Mouse (Mus musculus) neural tube, embryonic 14.5 days (tissue): Measurements from ENCODE around the gene Snrnp48. TPM values are rescaled to one million over a fixed set of nuclear protein-coding genes. Genes with fewer than 3 reads are reported as not detected.

Experiments used
- ATAC-seq: fragments of 200-750 bp; cut with Nextera tagmentation; 2 replicates; pipeline ENCODE4 v1.8.0; 2017; ENCODE audit warnings: low read depth, mild to moderate bottlenecking, moderate TSS enrichment, moderate library complexity
- H3K27ac ChIP-seq: fragments of 300-500 bp; sonication (generic); 2 replicates; pipeline ENCODE4 v1.5.1; 2014; ENCODE audit warnings: low read depth, mild to moderate bottlenecking, control low read depth, low read length, moderate library complexity, mixed read lengths
- H3K27me3 ChIP-seq: fragments of 300-500 bp; sonication (generic); 2 replicates; pipeline ENCODE4 v1.6.1; 2014; ENCODE audit warnings: low read length; ENCODE audit not compliant: control insufficient read depth, insufficient read depth
- H3K36me3 ChIP-seq: fragments of 300-500 bp; sonication (generic); 2 replicates; pipeline ENCODE4 v1.6.1; 2014; ENCODE audit warnings: low read length, mixed read lengths; ENCODE audit not compliant: control insufficient read depth, insufficient read depth
- H3K4me1 ChIP-seq: fragments of 300-500 bp; sonication (generic); 2 replicates; pipeline ENCODE4 v1.6.1; 2014; ENCODE audit warnings: low read length; ENCODE audit not compliant: control insufficient read depth, insufficient read depth
- H3K4me2 ChIP-seq: fragments of 300-500 bp; sonication (generic); 2 replicates; pipeline ENCODE4 v1.6.1; 2014; ENCODE audit warnings: mild to moderate bottlenecking, low read depth, low read length, control low read depth
- H3K4me3 ChIP-seq: fragments of 300-500 bp; sonication (generic); 2 replicates; pipeline ENCODE4 v1.5.1; 2014; ENCODE audit warnings: low read depth, low read length, control low read depth, mixed read lengths
- H3K9ac ChIP-seq: fragments of 300-500 bp; sonication (generic); replicated peaks from 2 replicates; pipeline ENCODE4 v1.6.1; 2014; ENCODE audit warnings: low read depth, mild to moderate bottlenecking, control low read depth, low read length, mixed read lengths
- H3K9me3 ChIP-seq: fragments of 300-500 bp; sonication (generic); 2 replicates; pipeline ENCODE4 v1.6.1; 2016; ENCODE audit warnings: low read length; ENCODE audit not compliant: control insufficient read depth
- WGBS: fragments of 180-500 bp; shearing (Covaris S2); extraction: QIAGEN DNeasy Blood & Tissue Kit; methylation state at CpG from one replicate; pipeline ENCODE4 v1.1.7; 2014; 5-methylcytosine and 5-hydroxymethylcytosine counted together
- polyA plus RNA-seq: library from polyadenylated mRNA; unstranded; fragments of >200 nt; fragmentation: Nextera tagmentation; extraction: Ambion mirVana; gene quantifications from 2 replicates; pipeline ENCODE4 v1.2.1, GENCODE M21; 2014

Gene Snrnp48
- polyA plus RNA-seq, 1 experiment from 2014 or later: 32.9 TPM

DNA sequence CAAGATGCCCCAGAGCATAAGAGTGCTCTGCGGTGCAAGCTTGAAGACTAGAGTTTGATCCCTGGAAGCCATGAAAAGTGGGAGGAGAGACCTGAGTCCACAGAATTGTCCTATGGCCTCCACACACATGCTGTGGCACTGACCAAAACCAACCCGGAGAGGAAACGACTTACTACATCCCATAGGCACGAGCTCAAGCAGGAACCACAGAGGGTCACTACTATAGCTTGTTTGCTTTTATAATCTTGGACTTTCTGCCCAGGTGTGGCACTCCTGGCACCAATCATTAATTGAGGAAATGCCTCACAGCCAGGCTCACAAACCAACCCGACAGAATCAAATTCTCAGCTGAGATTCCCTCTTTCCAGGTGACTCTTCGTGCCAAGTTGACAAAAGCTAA is 3.3 kb upstream of the Snrnp48 start:
- Histone ChIP-seq H3K4me3 (no peak overlapping the region), H3K4me2 (no peak overlapping the region), H3K36me3 (no peaks in the 10 kb centered on the region), H3K9me3 (no peaks in the 10 kb centered on the region; the same call in 1 of the 2 replicates), H3K4me1 (peaks cover 5% of the 10 kb centered on the region; the same call in 1 of the 2 replicates), H3K9ac (no peak overlapping the region), H3K27me3 (no peaks in the 10 kb centered on the region), H3K27ac (no peak overlapping the region)
- 83% methylated on average over 6 of the region's 6 CpGs for WGBS
- no peak for ATAC-seq

GRCm38 (mm10) chr13:38204171-38204570 is 567 bp upstream of the Snrnp48 start:
- Histone ChIP-seq H3K4me2 (peak overlapping the region; percentile 47; the same call in 1 of the 2 replicates), H3K27ac (no peak overlapping the region), H3K4me3 (peak overlapping the region; percentile 71; the same call in 1 of the 2 replicates), H3K4me1 (peaks cover 5% of the 10 kb centered on the region; the same call in 1 of the 2 replicates), H3K9ac (no peak overlapping the region), H3K36me3 (no peaks in the 10 kb centered on the region), H3K27me3 (no peaks in the 10 kb centered on the region), H3K9me3 (no peaks in the 10 kb centered on the region)
- 44% methylated on average over 4 of the region's 4 CpGs for WGBS
- ATAC-seq: no peak

GRCm38 (mm10) chr13:38211122-38211521 is 6.4 kb downstream of the Snrnp48 start:
- ATAC-seq: no peak
- Histone ChIP-seq H3K9me3 (no peaks in the 10 kb centered on the region), H3K4me3 (no peak overlapping the region), H3K4me1 (no peaks in the 10 kb centered on the region), H3K27me3 (no peaks in the 10 kb centered on the region), H3K4me2 (no peak overlapping the region), H3K9ac (no peak overlapping the region), H3K27ac (no peak overlapping the region), H3K36me3 (peaks cover 18% of the 10 kb centered on the region)
- 97% methylated on average over 5 of the region's 5 CpGs for WGBS

DNA sequence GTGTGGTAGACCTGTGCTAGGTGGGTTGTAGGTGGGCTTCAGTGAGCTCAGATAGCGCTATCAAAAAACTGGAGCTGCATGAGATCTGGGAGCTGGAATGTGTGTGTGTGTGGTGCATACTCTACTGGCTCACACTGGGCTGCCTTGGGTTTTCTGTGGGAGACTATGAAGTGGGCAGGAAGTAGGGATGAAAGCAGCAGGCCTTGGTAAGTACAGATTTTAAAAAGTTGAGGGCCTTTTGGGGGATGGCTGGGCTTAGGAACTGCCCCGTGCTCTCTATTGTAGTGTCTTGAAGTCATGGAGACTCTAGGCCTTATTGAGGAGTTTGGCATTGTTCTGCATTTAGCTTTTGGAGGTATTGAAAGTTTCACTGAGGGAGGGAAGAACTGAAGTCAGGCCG is 13.9 kb downstream of the Snrnp48 start:
- 93% methylated on average over 3 of the region's 3 CpGs for WGBS
- H3K4me3 ChIP-seq: no peak overlapping the region
- H3K4me1 ChIP-seq: no peaks in the 10 kb centered on the region
- no peak overlapping the region for H3K9ac ChIP-seq
- H3K36me3 ChIP-seq: peaks cover 45% of the 10 kb centered on the region
- H3K27ac ChIP-seq: no peak overlapping the region; the same call in 1 of the 2 replicates
- no peak for ATAC-seq
- H3K27me3 ChIP-seq: no peaks in the 10 kb centered on the region
- no peak overlapping the region for H3K4me2 ChIP-seq
- no peaks in the 10 kb centered on the region for H3K9me3 ChIP-seq

DNA sequence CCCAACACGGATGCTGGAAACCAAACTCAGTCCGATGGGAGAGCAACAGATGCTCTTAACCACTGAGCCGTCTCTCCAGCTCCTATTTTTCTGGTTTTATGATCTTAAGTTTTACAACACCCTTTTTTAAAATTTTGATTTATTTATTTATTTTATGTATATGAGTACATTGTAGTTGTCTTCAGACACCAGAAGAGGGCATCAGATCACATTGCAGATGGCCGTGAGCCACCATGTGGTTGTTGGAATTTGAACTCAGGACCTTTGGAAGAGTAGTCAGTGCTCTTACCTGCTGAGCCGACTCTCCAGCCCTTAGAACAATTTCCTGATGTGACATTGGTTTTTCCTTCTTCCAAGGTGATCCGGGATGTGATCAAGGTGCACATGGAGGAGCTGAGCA is 15.6 kb downstream of the Snrnp48 start:
- ATAC-seq: no peak
- Histone ChIP-seq H3K27ac (no peak overlapping the region), H3K9ac (no peak overlapping the region), H3K9me3 (no peaks in the 10 kb centered on the region), H3K27me3 (no peaks in the 10 kb centered on the region), H3K4me3 (no peak overlapping the region), H3K4me1 (no peaks in the 10 kb centered on the region), H3K36me3 (peaks cover 58% of the 10 kb centered on the region), H3K4me2 (no peak overlapping the region)
- 96% methylated on average over 6 of the region's 6 CpGs for WGBS

GRCm38 (mm10) chr13:38230177-38230821 is 25.6 kb downstream of the Snrnp48 start:
- Histone ChIP-seq H3K27ac (no peak overlapping the region), H3K36me3 (peaks cover 13% of the 10 kb centered on the region; the same call in 1 of the 2 replicates), H3K4me2 (no peak overlapping the region), H3K9me3 (no peaks in the 10 kb centered on the region), H3K27me3 (no peaks in the 10 kb centered on the region), H3K9ac (no peak overlapping the region), H3K4me1 (no peaks in the 10 kb centered on the region), H3K4me3 (no peak overlapping the region)
- 78% methylated on average over 9 of the region's 9 CpGs for WGBS
- ATAC-seq: no peak

- H3K4me2 ChIP-seq: no peak overlapping the region
- no peaks in the 10 kb centered on the region for H3K4me1 ChIP-seq
- peaks cover 5% of the 10 kb centered on the region; the same call in 1 of the 2 replicates for H3K36me3 ChIP-seq
- no peak overlapping the region for H3K4me3 ChIP-seq
- no peak overlapping the region for H3K27ac ChIP-seq
- H3K9ac ChIP-seq: no peak overlapping the region
- ATAC-seq: no peak
- no peaks in the 10 kb centered on the region for H3K9me3 ChIP-seq
- no peaks in the 10 kb centered on the region for H3K27me3 ChIP-seq
- WGBS: 81% methylated on average over 4 of the region's 4 CpGs
Measured at GRCm38 (mm10) chr13:38232411-38232810, 27.7 kb downstream of the Snrnp48 start.

DNA sequence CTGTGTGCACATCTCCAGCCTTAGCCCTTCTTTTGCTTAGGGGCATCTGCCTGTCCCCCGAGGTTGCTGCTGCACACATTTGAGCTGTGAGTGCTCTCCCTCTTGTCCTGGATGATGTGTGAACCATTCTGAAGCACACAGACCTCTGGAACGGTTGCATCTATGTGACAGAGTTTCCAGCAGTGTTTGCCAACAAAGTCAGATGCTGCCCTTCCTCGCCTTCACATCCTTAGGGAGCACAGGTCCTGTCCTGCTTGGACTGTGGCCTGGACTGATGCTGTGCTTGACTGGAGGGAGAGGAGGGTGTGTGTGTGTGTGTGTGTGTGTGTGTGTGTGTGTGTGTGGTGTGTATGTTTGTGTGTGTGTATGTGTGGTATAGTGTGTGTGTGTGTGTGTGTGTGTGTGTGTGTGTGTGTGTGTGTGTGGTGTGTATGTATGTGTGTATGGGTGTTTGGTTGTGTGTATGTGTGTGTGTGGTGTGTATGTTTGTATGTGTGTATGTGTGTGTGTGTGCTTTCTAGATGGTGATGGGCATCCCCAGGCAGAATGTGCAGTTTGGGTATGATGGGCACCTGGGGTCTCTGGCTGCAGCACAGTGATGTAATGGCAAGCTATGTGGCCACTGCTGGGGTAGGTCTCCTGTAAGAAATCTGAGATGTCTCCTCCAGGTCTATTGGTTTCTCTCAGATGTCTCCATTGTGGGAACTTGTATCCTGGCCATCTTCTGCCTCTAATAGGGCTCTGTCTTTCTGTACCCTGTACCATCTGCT is 28.3 kb downstream of the Snrnp48 start:
- no peak overlapping the region for H3K9ac ChIP-seq

GRCm38 (mm10) chr13:38234651-38235050 is 29.9 kb downstream of the Snrnp48 start:
- Histone ChIP-seq H3K4me2 (no peak overlapping the region), H3K9me3 (no peaks in the 10 kb centered on the region), H3K36me3 (no peaks in the 10 kb centered on the region), H3K4me1 (no peaks in the 10 kb centered on the region), H3K27me3 (no peaks in the 10 kb centered on the region), H3K9ac (no peak overlapping the region), H3K4me3 (no peak overlapping the region), H3K27ac (no peak overlapping the region)
- 78% methylated on average over 5 of the region's 5 CpGs for WGBS
- ATAC-seq: no peak

More for the DNA sequence above, 28.3 kb downstream of the Snrnp48 start:
- H3K27ac ChIP-seq: no peak overlapping the region
- 82% methylated on average over 3 of the region's 3 CpGs for WGBS
- H3K9me3 ChIP-seq: no peaks in the 10 kb centered on the region
- no peak overlapping the region for H3K4me2 ChIP-seq
- no peak for ATAC-seq
- no peaks in the 10 kb centered on the region for H3K4me1 ChIP-seq
- peaks cover 5% of the 10 kb centered on the region; the same call in 1 of the 2 replicates for H3K36me3 ChIP-seq
- no peak overlapping the region for H3K4me3 ChIP-seq
- no peaks in the 10 kb centered on the region for H3K27me3 ChIP-seq
